Mouse (Mus musculus): ENCODE results near the gene Ppfia3.

Gene Ppfia3

DNA sequence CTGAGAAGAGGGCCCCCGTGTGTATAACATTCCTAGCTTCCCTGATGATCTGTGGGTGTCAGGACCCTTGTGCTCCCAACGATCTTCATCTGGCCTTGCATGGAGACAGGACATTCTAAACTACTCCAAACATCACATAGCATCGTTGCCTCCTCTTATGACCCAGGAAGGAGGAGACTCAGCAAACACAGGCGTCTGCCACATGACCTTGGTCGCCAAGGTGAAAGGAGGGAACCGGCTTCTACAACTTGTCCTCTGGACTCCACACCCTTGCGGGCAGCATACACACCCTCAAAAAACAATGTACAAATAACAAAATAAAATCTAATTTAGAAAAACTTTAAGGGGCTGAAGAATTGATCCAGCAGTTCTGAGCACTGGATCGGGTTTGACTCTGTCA is 54.8 kb downstream of the Ppfia3 start:
- WGBS = 83% methylated on average over 8 of the region's 8 CpGs

DNA sequence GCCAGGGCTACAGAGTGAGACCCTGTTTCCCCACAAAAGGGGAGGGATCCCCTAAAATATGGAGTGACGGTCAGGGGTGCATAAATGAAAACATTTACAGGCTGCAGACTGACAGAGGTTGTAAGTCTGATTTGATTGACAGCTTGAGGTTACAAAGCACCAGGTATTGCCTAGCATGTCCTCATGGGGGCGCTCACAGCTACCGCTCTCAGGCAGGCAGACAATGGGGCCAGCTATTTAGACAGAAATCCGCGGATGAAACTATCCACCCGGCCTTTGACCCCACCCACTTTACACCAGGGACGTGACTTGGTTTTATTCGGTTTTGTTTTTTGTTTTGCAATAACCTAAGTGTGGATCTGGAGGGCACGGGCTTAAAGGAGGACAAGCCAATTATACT is 57.4 kb downstream of the Ppfia3 start:
- 21% methylated on average over 9 of the region's 9 CpGs for WGBS

DNA sequence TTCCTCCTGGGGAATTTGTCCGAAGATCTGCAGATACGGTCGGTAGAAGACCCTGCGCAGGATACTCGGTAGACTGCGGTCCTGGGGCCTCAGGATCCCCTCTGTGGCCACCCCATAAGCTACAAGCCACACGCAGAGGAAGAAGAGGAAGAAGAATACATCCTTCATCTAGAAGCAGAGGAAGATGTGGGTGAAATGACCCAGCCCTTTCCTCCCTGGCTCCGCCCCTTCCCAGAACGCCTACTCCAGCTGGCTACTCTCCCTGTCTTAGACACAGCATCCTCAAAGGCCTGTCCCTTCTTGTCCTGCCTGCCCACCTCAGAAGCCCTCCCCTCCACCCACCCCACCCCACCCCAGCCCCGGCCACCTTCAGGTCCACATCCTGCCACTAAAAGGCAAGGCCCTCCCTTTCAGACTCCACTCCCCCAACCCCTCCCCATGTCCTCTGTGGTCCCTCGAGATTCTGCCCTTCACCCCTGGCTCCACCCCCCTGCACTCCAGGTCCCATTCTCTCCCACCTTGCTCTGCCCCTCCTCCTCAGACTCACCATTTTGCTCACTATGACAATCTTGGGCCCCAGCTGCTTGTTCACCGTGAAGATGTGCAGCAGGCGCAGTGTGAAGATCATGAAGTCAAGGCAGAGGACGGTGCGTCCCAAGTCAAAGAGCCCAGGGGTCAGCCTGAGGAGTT is 58.1 kb downstream of the Ppfia3 start:
- WGBS = 76% methylated on average over 15 of the region's 15 CpGs

DNA sequence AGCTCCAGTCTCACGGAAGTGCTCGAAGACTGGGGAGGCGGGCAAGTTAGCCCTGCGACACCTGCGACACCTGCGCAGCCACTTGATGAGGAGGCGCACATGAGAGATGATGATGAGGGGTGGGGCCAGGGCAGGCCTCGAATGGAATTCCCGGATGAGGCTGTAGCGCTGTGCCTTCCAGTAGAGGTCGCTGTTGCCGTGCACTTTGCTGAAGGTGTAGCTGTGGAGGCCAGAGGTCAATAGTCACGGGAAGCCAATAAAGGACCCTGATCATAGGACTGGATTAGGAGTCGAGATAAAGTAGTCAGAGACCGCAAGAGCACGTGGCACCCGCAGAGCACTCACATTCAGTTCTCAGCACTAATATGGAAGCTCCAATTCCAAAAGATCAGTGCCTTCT is 61.5 kb downstream of the Ppfia3 start:
- 20% methylated on average over 17 of the region's 17 CpGs for WGBS

DNA sequence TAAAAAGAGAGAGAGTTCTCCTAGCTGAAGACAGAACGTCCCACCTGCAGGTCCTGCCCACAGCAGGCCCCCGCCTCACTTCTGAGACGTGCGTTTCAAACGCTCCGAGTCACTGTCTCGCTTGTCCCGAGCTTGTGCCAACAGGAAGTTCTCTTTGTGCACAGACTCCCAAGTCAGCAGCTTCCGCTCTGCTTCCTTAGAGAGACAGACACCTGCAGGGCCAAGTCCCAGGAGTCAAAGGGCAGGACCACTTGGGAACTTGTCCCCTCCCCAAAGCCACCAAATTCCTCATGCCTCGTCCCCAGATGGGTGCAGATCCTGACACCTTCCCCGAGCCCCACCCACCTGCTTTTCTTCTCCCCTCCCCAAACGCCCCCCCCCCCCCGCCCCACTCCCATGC is 62.0 kb downstream of the Ppfia3 start:
- 44% methylated on average over 13 of the region's 13 CpGs for WGBS

DNA sequence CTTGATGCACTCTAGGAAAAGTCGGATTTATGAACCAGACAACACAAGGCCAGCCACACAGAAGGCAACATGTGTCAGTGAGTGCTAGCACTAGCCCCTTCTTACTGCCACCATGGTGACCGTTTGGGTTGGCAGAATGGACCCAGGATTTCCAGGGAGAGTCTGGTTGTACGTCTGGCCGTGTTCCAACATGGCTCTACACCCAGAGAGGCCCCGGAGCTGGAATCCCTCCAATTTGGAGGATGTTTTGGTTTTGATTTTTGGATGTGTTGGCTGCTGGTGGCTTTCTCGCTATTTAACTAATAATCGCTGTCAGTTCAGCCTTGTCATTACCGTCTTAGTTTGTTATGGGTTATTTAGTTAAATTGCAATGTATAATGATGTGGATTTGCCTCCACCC is 64.2 kb downstream of the Ppfia3 start:
- WGBS = 45% methylated on average over 8 of the region's 8 CpGs

DNA sequence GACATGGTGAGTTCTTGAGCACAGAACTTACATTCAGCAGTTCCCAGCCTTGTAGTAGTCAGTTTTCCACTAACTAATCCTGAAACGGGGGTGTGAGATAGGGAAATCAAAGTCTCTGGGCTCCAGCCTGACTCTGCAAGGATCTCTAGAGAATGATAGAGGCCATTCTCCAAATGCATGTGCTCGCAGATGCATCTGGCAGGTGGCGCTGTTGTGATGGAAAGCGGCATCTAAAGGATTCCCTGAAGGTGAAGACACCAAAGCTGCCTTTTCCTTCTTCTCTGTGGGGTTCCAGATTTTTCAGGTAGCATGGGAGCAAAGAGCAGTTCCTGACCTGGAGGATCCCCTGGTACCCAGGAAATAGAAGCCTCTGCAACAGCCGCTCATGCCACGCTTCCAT is 66.5 kb downstream of the Ppfia3 start:
- 6% methylated on average over 6 of the region's 6 CpGs for WGBS

DNA sequence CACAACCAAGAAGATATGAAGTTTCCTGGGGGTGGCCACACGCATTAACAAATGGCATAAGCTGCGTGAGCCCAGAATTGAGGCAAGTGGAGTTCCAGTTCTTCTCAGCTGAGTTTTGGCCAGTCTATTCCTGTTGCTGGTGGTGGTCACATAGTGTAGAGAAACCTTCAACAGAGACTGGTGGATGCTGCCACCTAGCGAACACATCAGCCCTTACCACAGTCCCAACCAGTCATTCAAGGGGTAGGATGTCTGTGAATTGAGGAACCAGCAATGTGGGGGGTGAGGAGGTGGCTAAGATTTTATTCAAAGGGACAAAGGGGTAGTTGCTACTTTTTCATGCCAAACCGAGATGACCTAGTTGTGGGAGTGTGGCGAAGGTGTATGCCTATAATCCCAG is 67.1 kb downstream of the Ppfia3 start:
- WGBS = 5% methylated on average over 5 of the region's 5 CpGs

DNA sequence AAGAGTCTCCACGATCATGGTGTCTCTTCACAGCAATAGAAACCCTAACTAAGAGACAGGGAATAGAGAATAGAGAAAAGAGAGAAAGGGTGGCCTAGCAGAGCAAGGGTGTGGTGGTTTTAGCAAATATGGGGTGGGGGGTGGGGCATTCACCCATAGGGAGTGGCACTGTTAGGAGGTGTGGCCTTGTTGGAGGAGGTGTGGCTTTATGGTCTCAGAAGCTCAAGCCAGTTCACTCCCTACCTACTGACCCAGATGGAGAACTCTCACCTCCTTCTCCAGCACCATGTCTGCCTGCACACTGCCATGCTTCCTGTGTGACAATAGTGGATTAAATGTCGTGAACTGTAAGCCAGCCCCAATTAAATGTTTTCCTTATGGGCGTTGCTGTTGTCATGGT is 69.3 kb downstream of the Ppfia3 start:
- WGBS = 33% methylated on average over 3 of the region's 3 CpGs

DNA sequence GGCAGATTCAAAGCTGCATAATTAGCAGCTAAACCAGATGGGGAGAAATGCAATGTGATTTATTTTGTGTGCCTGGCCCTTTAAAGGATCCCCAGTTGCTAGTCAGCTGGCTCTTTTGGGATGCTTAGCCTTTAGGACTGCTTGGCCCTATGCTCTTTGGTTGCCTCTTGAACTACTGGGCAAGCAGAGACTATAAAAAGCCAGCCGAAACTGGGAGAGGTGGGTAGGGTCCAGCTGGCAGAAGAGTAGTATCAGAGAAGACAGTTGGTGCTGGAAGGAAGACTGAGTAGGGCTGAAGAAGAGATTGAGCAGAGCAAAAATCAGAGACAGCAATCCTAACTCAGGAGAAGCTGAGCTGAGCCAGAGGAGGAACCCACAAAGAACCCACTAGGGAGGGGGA is 70.2 kb downstream of the Ppfia3 start:
- WGBS = 25% methylated on average over 1 of the region's 1 CpGs
